Mouse (Mus musculus): ENCODE measurements around the gene Acp1. TPM values are rescaled to one million over a fixed set of nuclear protein-coding genes. Genes with fewer than 3 reads are reported as not detected.

The Acp1 gene
- 10 to 100 TPM; 29.4 to 31.6 TPM for total RNA-seq (2021)
- 4.7 and 8.6 TPM in 2 replicates for polyA plus RNA-seq (2012; rRNA removed)
- long read RNA-seq, transcript Acp1-202 (6 exons, 2,754 nt), result minor isoform, 19 of 57 reads
- long read RNA-seq, transcript Acp1-201 (6 exons, 3,066 nt), result major isoform, 35 of 57 reads
- long read RNA-seq, partial matches to known transcripts, result 0 of 57 reads
- long read RNA-seq, other reads (novel, unspliced or antisense), result 3 of 57 reads

DNA sequence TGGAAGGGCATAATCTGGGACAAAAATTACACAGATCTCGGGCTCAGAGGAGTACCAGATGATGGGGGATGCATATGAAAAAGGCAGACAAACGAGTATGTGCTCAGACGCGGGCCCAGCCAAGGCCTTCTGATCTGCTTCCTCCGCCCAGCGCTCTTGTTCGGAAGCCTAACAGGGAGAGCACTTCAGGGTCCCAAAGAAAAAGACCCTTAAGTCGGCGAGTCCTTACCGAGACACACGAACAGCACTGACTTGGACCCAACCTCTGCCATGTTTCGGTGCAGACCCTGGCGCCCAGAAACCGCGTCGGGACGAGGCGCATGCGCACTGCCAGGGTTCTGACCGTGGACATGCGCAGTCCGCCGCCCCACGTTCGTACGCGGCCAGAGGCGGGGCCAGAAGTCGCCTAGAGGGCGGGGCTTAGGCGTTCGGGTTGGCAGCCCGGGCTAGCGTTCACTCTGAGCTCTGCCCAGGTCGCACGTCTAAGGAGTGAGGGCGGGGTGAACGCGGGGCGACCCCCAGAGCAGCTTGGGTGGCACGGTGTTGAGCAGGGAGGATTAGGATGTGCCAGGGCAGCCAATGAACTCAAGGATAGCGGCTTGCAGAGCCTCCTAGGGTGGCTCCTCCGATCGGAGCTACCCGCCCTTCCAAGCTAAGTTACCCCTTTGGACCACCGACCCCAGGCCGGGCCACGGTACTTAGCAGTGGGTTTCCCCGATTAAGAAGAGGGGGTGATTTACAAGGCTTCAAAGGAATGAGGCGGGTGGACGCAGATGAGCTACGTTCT, at the start of gene Acp1, which contains the start of gene Sh3yl1:
TSS of gene Acp1 (minus strand) at position 329 of the 787 bp plus-strand sequence.
TSS of gene Sh3yl1 (plus strand) at position 408 of the 787 bp plus-strand sequence.
- intact Hi-C loops (cut with DNase I), result loop anchor here (10.0 kb wide), 1 partner anchor 443 kb away; the partner anchor contains the start of gene Dld
- Histone ChIP-seq H3K27ac (peak within 1 kb of the TSS; percentile 69), H3K4me3 (peak within 1 kb of the TSS; percentile 96), H3K36me3 (ENCODE audit: control insufficient read depth, insufficient read depth, low read length) (no peaks in the 10 kb centered on the region; the same call in 1 of the 2 replicates), H3K4me1 (ENCODE audit: control insufficient read depth, insufficient read depth, low read length) (peaks cover 1% of the 10 kb centered on the region; the same call in 1 of the 2 replicates), H3K79me2 (replicated peaks; ENCODE audit: control insufficient read depth, insufficient read depth, low read length) (no peaks in the 10 kb centered on the region), H3K27me3 (ENCODE audit: control insufficient read depth, insufficient read depth, low read length) (no peaks in the 10 kb centered on the region), H3K9ac (ENCODE audit: low read depth, low read length) (peak within 1 kb of the TSS; percentile 80)
- peak; percentile 96 to 99 for DNase-seq
- under 1% methylated on average over 52 of the region's 52 CpGs for WGBS
- TF ChIP-seq POLR2A (IDR thresholded peaks at IDR 0.05; ENCODE audit: insufficient read depth, low read depth, low read length), result peak; percentile 86
- TF ChIP-seq EP300 (IDR thresholded peaks at IDR 0.05; ENCODE audit: insufficient read depth, low read depth, low read length), result no peak
- no peak for TF ChIP-seq CTCF (IDR thresholded peaks at IDR 0.05)

DNA sequence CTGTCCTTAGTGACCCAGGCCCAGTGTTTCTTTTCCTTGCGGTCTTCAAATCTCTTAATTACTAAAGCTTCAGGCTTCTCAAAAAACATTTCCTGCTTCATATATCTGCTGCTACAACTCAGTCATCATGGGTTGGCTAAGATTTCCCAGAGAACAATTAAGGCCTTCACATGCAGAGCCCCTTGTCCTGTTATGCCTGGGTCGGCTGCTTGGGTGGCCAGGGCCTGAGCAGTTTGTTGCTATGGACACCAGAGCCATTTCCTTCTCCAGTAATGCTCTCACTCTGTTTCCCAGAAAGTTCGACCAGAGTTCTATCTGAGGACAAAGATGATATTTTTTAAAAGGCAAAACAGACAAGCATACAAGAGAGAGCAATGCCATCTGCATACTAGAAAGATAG, 32.8 kb upstream of the Acp1 start:
- Histone ChIP-seq H3K4me1 (ENCODE audit: control insufficient read depth, insufficient read depth, low read length) (no peaks in the 10 kb centered on the region), H3K27me3 (ENCODE audit: control insufficient read depth, insufficient read depth, low read length) (no peaks in the 10 kb centered on the region), H3K36me3 (ENCODE audit: control insufficient read depth, insufficient read depth, low read length) (no peaks in the 10 kb centered on the region), H3K4me3 (no peak overlapping the region), H3K9ac (ENCODE audit: low read depth, low read length) (no peak overlapping the region), H3K27ac (no peak overlapping the region), H3K79me2 (replicated peaks; ENCODE audit: control insufficient read depth, insufficient read depth, low read length) (no peaks in the 10 kb centered on the region)
- 58% methylated on average over 3 of the region's 3 CpGs for WGBS
- intact Hi-C loops (cut with DNase I), result no loop called here
- TF ChIP-seq POLR2A (IDR thresholded peaks at IDR 0.05; ENCODE audit: insufficient read depth, low read depth, low read length), result no peak
- no peak for TF ChIP-seq EP300 (IDR thresholded peaks at IDR 0.05; ENCODE audit: insufficient read depth, low read depth, low read length)
- TF ChIP-seq CTCF (IDR thresholded peaks at IDR 0.05), result no peak
- DNase-seq, result no peak

DNA sequence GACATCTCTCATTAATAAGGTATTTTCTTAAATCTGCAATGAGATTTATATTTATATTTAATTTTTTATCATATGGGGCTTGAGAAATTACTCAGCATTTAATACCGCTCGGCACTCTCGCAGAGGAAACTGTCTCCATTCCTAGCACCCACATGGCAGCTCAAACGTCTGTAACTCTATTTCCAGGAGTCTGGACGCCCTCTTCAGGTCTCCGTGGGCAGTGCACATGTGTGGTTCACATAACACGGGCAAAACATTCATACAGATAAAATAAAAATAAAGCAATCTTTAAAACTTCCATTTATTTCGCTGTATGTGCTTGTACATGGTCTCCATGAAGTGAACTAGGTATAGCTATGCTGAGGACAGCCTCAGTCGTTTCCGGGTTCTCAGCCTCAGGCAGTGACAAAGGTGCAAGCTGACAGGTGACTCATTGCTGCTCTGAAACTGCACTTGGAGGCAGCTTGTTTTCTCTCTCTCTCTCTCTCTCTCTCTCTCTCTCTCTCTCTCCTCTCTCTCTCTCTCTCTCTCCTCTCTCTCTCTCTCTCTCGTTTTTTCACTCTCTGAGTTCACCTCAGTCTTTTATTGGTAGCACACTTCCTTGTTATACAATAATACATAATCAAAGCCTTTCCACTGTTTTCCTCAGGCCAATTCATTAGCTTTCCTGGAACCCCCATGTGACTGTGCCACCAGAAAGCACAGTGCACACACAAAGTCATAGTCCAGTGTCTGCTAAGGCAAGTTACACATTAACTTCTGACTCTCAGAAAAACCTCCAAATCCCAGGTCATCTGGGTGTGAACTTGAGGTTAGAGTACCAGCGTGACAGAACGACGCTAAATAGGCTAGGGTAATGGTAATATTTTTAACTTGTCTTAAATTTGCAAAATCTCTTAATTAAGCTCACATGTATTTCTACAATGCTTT, 31.9 kb upstream of the Acp1 start:
- WGBS, result 89% methylated on average over 14 of the region's 14 CpGs

DNA sequence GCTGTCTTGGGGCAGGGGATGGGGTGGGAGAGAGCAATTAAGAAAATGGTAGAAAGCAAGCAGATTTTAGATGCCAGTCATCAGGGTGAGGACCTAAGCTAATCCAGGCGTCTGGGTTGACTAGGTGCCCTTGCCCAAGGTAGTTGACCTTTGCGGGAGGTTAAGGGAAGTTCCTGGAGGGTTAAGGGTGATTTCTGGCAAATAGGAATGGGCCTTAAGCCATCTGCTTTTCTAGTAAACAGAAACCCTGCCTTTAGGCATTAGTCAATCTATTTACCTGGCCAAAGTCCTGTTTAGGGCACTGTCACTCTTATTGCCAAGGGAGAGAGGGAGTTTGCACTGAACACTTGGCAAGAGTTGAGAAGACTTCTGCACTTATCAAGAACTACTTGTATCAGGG, 25.5 kb upstream of the Acp1 start:
- Histone ChIP-seq H3K4me1 (ENCODE audit: control insufficient read depth, insufficient read depth, low read length) (no peaks in the 10 kb centered on the region), H3K27ac (no peak overlapping the region), H3K36me3 (ENCODE audit: control insufficient read depth, insufficient read depth, low read length) (no peaks in the 10 kb centered on the region), H3K79me2 (replicated peaks; ENCODE audit: control insufficient read depth, insufficient read depth, low read length) (no peaks in the 10 kb centered on the region), H3K9ac (ENCODE audit: low read depth, low read length) (no peak overlapping the region), H3K27me3 (ENCODE audit: control insufficient read depth, insufficient read depth, low read length) (no peaks in the 10 kb centered on the region), H3K4me3 (no peak overlapping the region)
- TF ChIP-seq POLR2A (IDR thresholded peaks at IDR 0.05; ENCODE audit: insufficient read depth, low read depth, low read length) (no peak), EP300 (IDR thresholded peaks at IDR 0.05; ENCODE audit: insufficient read depth, low read depth, low read length) (no peak), CTCF (IDR thresholded peaks at IDR 0.05) (no peak)
- intact Hi-C loops (cut with DNase I), result no loop called here
- DNase-seq, result no peak
- 72% methylated on average over 2 of the region's 2 CpGs for WGBS

More for the DNA sequence above, 31.9 kb upstream of the Acp1 start:
- no peaks in the 10 kb centered on the region for H3K27me3 ChIP-seq (ENCODE audit: control insufficient read depth, insufficient read depth, low read length)
- H3K9ac ChIP-seq (ENCODE audit: low read depth, low read length), result no peak overlapping the region
- intact Hi-C loops (cut with DNase I), result no loop called here
- DNase-seq, result no peak
- TF ChIP-seq CTCF (IDR thresholded peaks at IDR 0.05), result no peak
- no peak for TF ChIP-seq POLR2A (IDR thresholded peaks at IDR 0.05; ENCODE audit: insufficient read depth, low read depth, low read length)
- TF ChIP-seq EP300 (IDR thresholded peaks at IDR 0.05; ENCODE audit: insufficient read depth, low read depth, low read length), result no peak
- no peaks in the 10 kb centered on the region for H3K36me3 ChIP-seq (ENCODE audit: control insufficient read depth, insufficient read depth, low read length)
- no peak overlapping the region for H3K4me3 ChIP-seq
- no peaks in the 10 kb centered on the region for H3K4me1 ChIP-seq (ENCODE audit: control insufficient read depth, insufficient read depth, low read length)
- no peaks in the 10 kb centered on the region for H3K79me2 ChIP-seq (replicated peaks; ENCODE audit: control insufficient read depth, insufficient read depth, low read length)
- no peak overlapping the region for H3K27ac ChIP-seq

DNA sequence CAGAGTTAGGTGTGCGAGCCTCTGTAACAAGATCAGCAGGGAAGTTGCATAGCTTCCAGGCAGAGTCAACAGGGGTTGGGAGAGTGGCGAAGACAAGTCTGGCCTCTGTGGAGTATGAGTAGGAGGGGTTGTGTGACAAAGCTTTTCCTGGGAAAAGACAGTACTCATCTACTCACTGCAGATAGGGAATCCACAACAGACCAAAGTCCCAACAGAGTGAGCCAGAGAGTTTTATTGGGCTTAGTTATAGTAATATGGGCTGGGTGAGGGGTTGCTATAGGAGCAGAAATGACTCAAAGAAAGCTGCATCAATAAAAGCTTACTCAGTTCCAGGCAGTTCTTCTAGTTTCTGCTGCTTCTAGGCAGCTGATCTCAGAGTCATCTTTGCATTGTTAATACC, 21.9 kb upstream of the Acp1 start:
- H3K79me2 ChIP-seq (replicated peaks; ENCODE audit: control insufficient read depth, insufficient read depth, low read length), result no peaks in the 10 kb centered on the region
- H3K27ac ChIP-seq, result no peak overlapping the region
- no peaks in the 10 kb centered on the region for H3K36me3 ChIP-seq (ENCODE audit: control insufficient read depth, insufficient read depth, low read length)
- 86% methylated on average over 2 of the region's 2 CpGs for WGBS
- no peak for DNase-seq
- H3K4me3 ChIP-seq, result no peak overlapping the region
- no peak for TF ChIP-seq EP300 (IDR thresholded peaks at IDR 0.05; ENCODE audit: insufficient read depth, low read depth, low read length)
- no peak for TF ChIP-seq CTCF (IDR thresholded peaks at IDR 0.05)
- TF ChIP-seq POLR2A (IDR thresholded peaks at IDR 0.05; ENCODE audit: insufficient read depth, low read depth, low read length), result no peak
- H3K4me1 ChIP-seq (ENCODE audit: control insufficient read depth, insufficient read depth, low read length), result no peaks in the 10 kb centered on the region
- H3K27me3 ChIP-seq (ENCODE audit: control insufficient read depth, insufficient read depth, low read length), result no peaks in the 10 kb centered on the region
- intact Hi-C loops (cut with DNase I), result no loop called here
- no peak overlapping the region for H3K9ac ChIP-seq (ENCODE audit: low read depth, low read length)
